Mouse (Mus musculus): ENCODE results near the gene Rbmxl1.

Gene Rbmxl1

GRCm38 (mm10) chr8:78489733-78490132 is 19.0 kb downstream of the Rbmxl1 start:
- no peak for DNase-seq

- no peak for DNase-seq
These were observed 31.5 kb downstream of the Rbmxl1 start for GRCm38 (mm10) chr8:78477051-78477829.

- DNase-seq, result no peak
These were observed 40.8 kb downstream of the Rbmxl1 start for GRCm38 (mm10) chr8:78467889-78468288.

- no peak for DNase-seq
These were observed 44.8 kb downstream of the Rbmxl1 start for GRCm38 (mm10) chr8:78463941-78464340.

- no peak for DNase-seq
These were observed 52.3 kb downstream of the Rbmxl1 start for GRCm38 (mm10) chr8:78456441-78456840.
